Mouse (Mus musculus) liver, adult 2 months (tissue): ENCODE measurements at regions not wholly inside any gene's neighbourhood (a gene's known extent, or its start where the extent isn't known, plus 50 kb on each side); places are given as distances from the start of the nearest gene placed in this dataset.

Experiments
- CTCF ChIP-seq: fragments of 200-500 bp; IDR thresholded peaks from 2 replicates; pipeline ENCODE4 v1.5.1; 2011; ENCODE audit warnings: low read depth, low read length, control low read depth
- POLR2A ChIP-seq: fragments of 200-500 bp; IDR thresholded peaks from 2 replicates; pipeline ENCODE4 v1.6.1; 2011; ENCODE audit warnings: low read length, control low read depth; ENCODE audit not compliant: insufficient read depth; ENCODE audit errors: extremely low read depth

DNA sequence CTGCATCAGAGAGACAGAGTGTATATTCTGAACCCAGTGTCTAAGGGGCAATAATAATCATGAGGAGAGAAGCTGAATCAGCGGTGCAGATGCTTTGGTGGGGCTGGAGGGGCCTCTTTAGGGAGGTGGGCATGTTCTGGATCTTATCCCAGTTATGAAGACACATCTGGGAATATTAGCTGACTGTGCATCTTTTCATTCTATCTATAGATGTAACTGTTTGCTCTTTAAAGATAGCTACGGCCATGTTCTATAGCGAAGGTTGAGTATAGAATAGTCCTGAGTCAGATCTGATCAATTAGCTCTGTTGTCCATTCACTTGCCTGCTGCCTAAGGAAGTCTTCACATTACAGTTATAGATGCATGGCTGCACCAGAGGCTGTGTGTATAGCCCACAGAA lies 104.0 kb downstream of the 2410131K14Rik start:
- TF ChIP-seq CTCF (no peak), POLR2A (no peak)
